Mouse (Mus musculus) stomach, postnatal 0 days (tissue): Measurements from ENCODE around the gene Rita1.

ENCODE experiments used
- CTCF ChIP-seq: IDR thresholded peaks from 2 replicates; pipeline ENCODE4 v1.5.1; 2016; ENCODE audit warnings: antibody characterized with exemption, low read depth, mild to moderate bottlenecking, moderate library complexity
- EP300 ChIP-seq: optimal IDR thresholded peaks from 2 replicates; pipeline ENCODE3; 2016; ENCODE audit warnings: antibody characterized with exemption

- TF ChIP-seq CTCF (no peak), EP300 (no peak)
These were observed 16.2 kb upstream of the Rita1 start for GRCm38 (mm10) chr5:120628624-120629023.
